Mouse (Mus musculus): ENCODE data around the gene Tas1r2. TPM values are rescaled to one million over a fixed set of nuclear protein-coding genes. Genes with fewer than 3 reads are reported as not detected.

Gene Tas1r2
- polyA plus RNA-seq, 1 experiment: not detected

DNA sequence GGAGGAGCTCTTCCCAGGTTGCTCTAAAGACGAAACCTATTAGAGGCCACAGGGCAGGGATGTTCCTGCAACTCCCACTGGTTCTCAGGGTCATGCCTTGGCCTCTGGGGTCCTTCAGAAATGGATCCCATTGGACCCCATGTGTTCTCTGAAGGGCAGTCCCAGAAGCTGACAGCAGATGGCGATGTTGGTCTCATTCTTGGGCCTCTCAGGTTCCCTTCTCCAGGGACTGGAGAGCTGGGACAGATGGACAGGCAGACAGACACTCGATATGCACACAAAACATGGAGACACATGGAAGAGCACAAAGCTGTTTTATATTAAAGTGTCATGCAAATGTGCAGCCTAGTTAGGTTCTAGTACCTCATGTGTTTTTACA lies 31.3 kb downstream of the Tas1r2 start:
- TF ChIP-seq GATA1 (IDR thresholded peaks at IDR 0.05; ENCODE audit: low read length) (no peak), TAL1 (IDR thresholded peaks at IDR 0.05; ENCODE audit: low read length) (no peak)
- no peaks in the 10 kb centered on the region for H3K4me1 ChIP-seq (ENCODE audit: control insufficient read depth)
- H3K27me3 ChIP-seq (ENCODE audit: control insufficient read depth): no peaks in the 10 kb centered on the region
- H3K36me3 ChIP-seq (ENCODE audit: control insufficient read depth): no peaks in the 10 kb centered on the region
- H3K9me3 ChIP-seq (ENCODE audit: control insufficient read depth, low read length): peaks cover 27% of the 10 kb centered on the region
- H3K4me3 ChIP-seq (replicated peaks): no peak overlapping the region

DNA sequence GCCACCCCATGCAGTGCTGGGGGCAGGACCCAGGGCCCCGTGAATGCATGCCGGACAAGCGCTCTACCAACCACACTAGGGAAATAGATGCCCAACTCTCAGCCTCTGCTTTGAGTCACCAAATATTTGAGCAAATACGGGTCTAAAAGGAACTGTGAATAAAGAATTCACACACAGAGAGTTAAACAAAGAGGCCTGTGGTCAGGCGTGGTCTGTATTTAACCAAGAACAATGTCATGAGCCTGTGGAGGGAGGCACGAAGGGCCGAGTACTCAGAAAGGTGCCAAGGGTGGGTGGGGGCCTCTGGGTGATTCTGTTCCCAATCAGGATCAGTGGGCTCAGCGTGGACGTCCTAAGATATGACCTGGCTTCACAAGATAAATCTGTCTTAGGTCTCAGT lies 34.7 kb downstream of the Tas1r2 start:
- H3K4me1 ChIP-seq (ENCODE audit: control insufficient read depth): no peaks in the 10 kb centered on the region
- TF ChIP-seq TAL1 (IDR thresholded peaks at IDR 0.05; ENCODE audit: low read length) (no peak), GATA1 (IDR thresholded peaks at IDR 0.05; ENCODE audit: low read length) (no peak)
- H3K4me3 ChIP-seq (replicated peaks): no peak overlapping the region
- no peaks in the 10 kb centered on the region for H3K36me3 ChIP-seq (ENCODE audit: control insufficient read depth)
- no peaks in the 10 kb centered on the region for H3K27me3 ChIP-seq (ENCODE audit: control insufficient read depth)
- H3K9me3 ChIP-seq (ENCODE audit: control insufficient read depth, low read length): peaks cover 4% of the 10 kb centered on the region; the same call in 1 of the 2 replicates

- no peaks in the 10 kb centered on the region for H3K9me3 ChIP-seq (ENCODE audit: control insufficient read depth, low read length)
Measured at GRCm38 (mm10) chr4:139689627-139690269, 36.4 kb downstream of the Tas1r2 start.

GRCm38 (mm10) chr4:139693315-139693714 lies 40.0 kb downstream of the Tas1r2 start:
- H3K36me3 ChIP-seq (ENCODE audit: control insufficient read depth): no peaks in the 10 kb centered on the region
- H3K9me3 ChIP-seq (ENCODE audit: control insufficient read depth, low read length): no peaks in the 10 kb centered on the region
- no peaks in the 10 kb centered on the region for H3K27me3 ChIP-seq (ENCODE audit: control insufficient read depth)
- no peaks in the 10 kb centered on the region for H3K4me1 ChIP-seq (ENCODE audit: control insufficient read depth)
- no peak overlapping the region for H3K4me3 ChIP-seq (replicated peaks)
- TF ChIP-seq GATA1 (IDR thresholded peaks at IDR 0.05; ENCODE audit: low read length) (no peak), TAL1 (IDR thresholded peaks at IDR 0.05; ENCODE audit: low read length) (no peak)

More at GRCm38 (mm10) chr4:139689627-139690269, 36.4 kb downstream of the Tas1r2 start:
- Histone ChIP-seq H3K27me3 (ENCODE audit: control insufficient read depth) (no peaks in the 10 kb centered on the region), H3K4me1 (ENCODE audit: control insufficient read depth) (no peaks in the 10 kb centered on the region), H3K4me3 (replicated peaks) (no peak overlapping the region), H3K36me3 (ENCODE audit: control insufficient read depth) (no peaks in the 10 kb centered on the region)
- TF ChIP-seq GATA1 (IDR thresholded peaks at IDR 0.05; ENCODE audit: low read length) (no peak), TAL1 (IDR thresholded peaks at IDR 0.05; ENCODE audit: low read length) (no peak)

- H3K4me1 ChIP-seq (ENCODE audit: control insufficient read depth): no peaks in the 10 kb centered on the region
- H3K36me3 ChIP-seq (ENCODE audit: control insufficient read depth): no peaks in the 10 kb centered on the region
- H3K9me3 ChIP-seq (ENCODE audit: control insufficient read depth, low read length): no peaks in the 10 kb centered on the region
- H3K27me3 ChIP-seq (ENCODE audit: control insufficient read depth): no peaks in the 10 kb centered on the region
- TF ChIP-seq GATA1 (IDR thresholded peaks at IDR 0.05; ENCODE audit: low read length): no peak
- TF ChIP-seq TAL1 (IDR thresholded peaks at IDR 0.05; ENCODE audit: low read length): no peak
- H3K4me3 ChIP-seq (replicated peaks): no peak overlapping the region
Measured at GRCm38 (mm10) chr4:139697755-139698154, 44.4 kb downstream of the Tas1r2 start.

GRCm38 (mm10) chr4:139698602-139699001 lies 45.3 kb downstream of the Tas1r2 start:
- no peak for TF ChIP-seq GATA1 (IDR thresholded peaks at IDR 0.05; ENCODE audit: low read length)
- TF ChIP-seq TAL1 (IDR thresholded peaks at IDR 0.05; ENCODE audit: low read length): no peak
- no peaks in the 10 kb centered on the region for H3K9me3 ChIP-seq (ENCODE audit: control insufficient read depth, low read length)
- H3K4me1 ChIP-seq (ENCODE audit: control insufficient read depth): no peaks in the 10 kb centered on the region
- H3K36me3 ChIP-seq (ENCODE audit: control insufficient read depth): no peaks in the 10 kb centered on the region
- H3K4me3 ChIP-seq (replicated peaks): no peak overlapping the region
- H3K27me3 ChIP-seq (ENCODE audit: control insufficient read depth): no peaks in the 10 kb centered on the region

DNA sequence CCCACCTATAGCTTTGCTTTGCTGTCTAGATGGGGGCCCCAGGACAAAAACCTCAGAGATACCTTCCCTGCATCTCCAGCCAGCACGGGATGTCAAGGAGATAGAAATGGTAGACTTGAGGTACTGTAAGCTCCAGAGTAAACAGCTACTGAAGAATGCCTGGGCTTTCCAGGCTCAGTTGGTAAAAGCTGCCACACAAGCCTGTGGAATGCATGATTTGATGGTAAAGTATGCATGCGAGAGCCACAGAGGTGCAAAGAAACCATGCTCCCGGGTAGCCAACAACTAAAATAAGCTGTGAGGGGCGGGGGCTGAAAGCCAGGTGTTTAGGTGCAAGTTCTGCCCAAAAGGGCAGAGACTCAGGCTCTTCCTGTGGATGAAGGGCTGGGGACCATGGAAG lies 49.6 kb downstream of the Tas1r2 start:
- Histone ChIP-seq H3K4me3 (replicated peaks) (no peak overlapping the region), H3K36me3 (ENCODE audit: control insufficient read depth) (no peaks in the 10 kb centered on the region), H3K27me3 (ENCODE audit: control insufficient read depth) (no peaks in the 10 kb centered on the region), H3K9me3 (ENCODE audit: control insufficient read depth, low read length) (no peaks in the 10 kb centered on the region), H3K4me1 (ENCODE audit: control insufficient read depth) (no peaks in the 10 kb centered on the region)
- TF ChIP-seq TAL1 (IDR thresholded peaks at IDR 0.05; ENCODE audit: low read length): no peak
- no peak for TF ChIP-seq GATA1 (IDR thresholded peaks at IDR 0.05; ENCODE audit: low read length)

GRCm38 (mm10) chr4:139703468-139703867 lies 50.1 kb downstream of the Tas1r2 start:
- no peak overlapping the region for H3K4me3 ChIP-seq (replicated peaks)
- H3K9me3 ChIP-seq (ENCODE audit: control insufficient read depth, low read length): no peaks in the 10 kb centered on the region
- H3K36me3 ChIP-seq (ENCODE audit: control insufficient read depth): no peaks in the 10 kb centered on the region
- TF ChIP-seq GATA1 (IDR thresholded peaks at IDR 0.05; ENCODE audit: low read length): no peak
- TF ChIP-seq TAL1 (IDR thresholded peaks at IDR 0.05; ENCODE audit: low read length): no peak
- no peaks in the 10 kb centered on the region for H3K4me1 ChIP-seq (ENCODE audit: control insufficient read depth)
- H3K27me3 ChIP-seq (ENCODE audit: control insufficient read depth): no peaks in the 10 kb centered on the region

- H3K36me3 ChIP-seq (ENCODE audit: control insufficient read depth): no peaks in the 10 kb centered on the region
- no peaks in the 10 kb centered on the region for H3K9me3 ChIP-seq (ENCODE audit: control insufficient read depth, low read length)
- TF ChIP-seq GATA1 (IDR thresholded peaks at IDR 0.05; ENCODE audit: low read length) (no peak), TAL1 (IDR thresholded peaks at IDR 0.05; ENCODE audit: low read length) (no peak)
Measured at GRCm38 (mm10) chr4:139705986-139706385, 52.6 kb downstream of the Tas1r2 start.

More at GRCm38 (mm10) chr4:139705986-139706385, 52.6 kb downstream of the Tas1r2 start:
- no peaks in the 10 kb centered on the region for H3K27me3 ChIP-seq (ENCODE audit: control insufficient read depth)
- H3K4me3 ChIP-seq (replicated peaks): no peak overlapping the region
- no peaks in the 10 kb centered on the region for H3K4me1 ChIP-seq (ENCODE audit: control insufficient read depth)
